In genomic region chr2:58484284-58484965, GRCm38 (mm10) we compare ENCODE assay signal across 10 mouse cellular contexts. TPM values are rescaled to one million over a fixed set of nuclear protein-coding genes. Genes with fewer than 3 reads are reported as not detected.
DNase-seq lines count a peak whose midpoint lies in the region; ATAC-seq and TF ChIP-seq lines count a peak whose summit lies in the region.
"Had no signal": no experiment of that assay in that cellular context is flagged by ENCODE, and none has a peak within 500 bp of the region (broad histone marks: within the 10 kb centered on the region; RNA-seq: fewer than 3 reads in every experiment).

No protein-coding gene starts in this region.

- H3K27ac ChIP-seq in lung, embryonic 14.5 days (ENCODE audit: low read depth), result no peak overlapping the region
- peak overlapping the region; percentile 60; the same call in 1 of the 2 replicates for H3K27ac ChIP-seq in intestine, postnatal 0 days (ENCODE audit: low read depth, low read length)
- H3K27ac ChIP-seq: liver, embryonic 13.5 days; midbrain, embryonic 12.5 days had no signal

- H3K4me3 ChIP-seq in lung, embryonic 14.5 days (ENCODE audit: low read depth, low read length), result no peak overlapping the region
- H3K4me3 ChIP-seq in intestine, postnatal 0 days (ENCODE audit: low read depth, low read length), result no peak overlapping the region
- H3K4me3 ChIP-seq: liver, embryonic 13.5 days; midbrain, embryonic 12.5 days had no signal

- no peak for DNase-seq in frontal cortex, postnatal 25 days (ENCODE audit: low spot score in 2 of 2)
- no peak for DNase-seq in lung, embryonic 14.5 days
- DNase-seq in lung, postnatal 36 days, result no peak
- peak; percentile 52 for DNase-seq in brain, embryonic 14.5 days (ENCODE audit: low read depth)
- DNase-seq in spleen, postnatal 36 days (ENCODE audit: low spot score in 2 of 2), result no peak
- DNase-seq in cerebellum, adult 9-10 months, result no peak
- DNase-seq: liver, embryonic 13.5 days had no signal

- no peak overlapping the region for H3K4me2 ChIP-seq in lung, embryonic 14.5 days
- H3K4me2 ChIP-seq in intestine, postnatal 0 days (replicated peaks; ENCODE audit: low read depth), result peak overlapping the region; percentile 49
- H3K4me2 ChIP-seq: liver, embryonic 13.5 days; midbrain, embryonic 12.5 days had no signal

- H3K36me3 ChIP-seq in lung, embryonic 14.5 days (ENCODE audit: insufficient read depth), result no peaks in the 10 kb centered on the region
- peaks cover 6% of the 10 kb centered on the region; the same call in 1 of the 2 replicates for H3K36me3 ChIP-seq in intestine, postnatal 0 days (ENCODE audit: control insufficient read depth, insufficient read depth)
- H3K36me3 ChIP-seq: liver, embryonic 13.5 days; midbrain, embryonic 12.5 days had no signal

- TF ChIP-seq CTCF in lung, embryonic 14.5 days (IDR thresholded peaks at IDR 0.05; ENCODE audit: low read depth), result no peak
- TF ChIP-seq CTCF in brain, embryonic 14.5 days (IDR thresholded peaks at IDR 0.05; ENCODE audit: borderline replicate concordance, extremely low read depth, insufficient read depth, insufficient read length), result no peak
- TF ChIP-seq CTCF in intestine, postnatal 0 days (IDR thresholded peaks at IDR 0.05; ENCODE audit: low read depth), result no peak

- H3K4me1 ChIP-seq in lung, embryonic 14.5 days (ENCODE audit: insufficient read depth), result peaks cover 14% of the 10 kb centered on the region
- H3K4me1 ChIP-seq in intestine, postnatal 0 days (replicated peaks; ENCODE audit: control insufficient read depth, insufficient read depth, low read length), result 0 out of 2 replicates have a peak, but pooled peaks cover 3% of the 10 kb centered on the region

- H3K9ac ChIP-seq in lung, embryonic 14.5 days, result no peak overlapping the region
- H3K9ac ChIP-seq in intestine, postnatal 0 days (ENCODE audit: low read depth, low read length), result peak overlapping the region; percentile 7; the same call in 1 of the 2 replicates
- H3K9ac ChIP-seq: liver, embryonic 13.5 days; midbrain, embryonic 12.5 days had no signal

- ATAC-seq in frontal cortex, adult (ENCODE audit: low TSS enrichment), result peak; percentile 72
- ATAC-seq in lung, embryonic 14.5 days (ENCODE audit: insufficient read depth), result peak; percentile 44
- peak; percentile 75 for ATAC-seq in intestine, postnatal 0 days

- no peak for TF ChIP-seq POLR2A in brain, embryonic 14.5 days (IDR thresholded peaks at IDR 0.05; ENCODE audit: borderline replicate concordance, extremely low read depth, insufficient read depth, insufficient read length, poor library complexity, severe bottlenecking)

- no peaks in the 10 kb centered on the region for H3K27me3 ChIP-seq in lung, embryonic 14.5 days (ENCODE audit: insufficient read depth, low read length)
- no peaks in the 10 kb centered on the region for H3K27me3 ChIP-seq in intestine, postnatal 0 days (replicated peaks; ENCODE audit: control insufficient read depth, insufficient read depth, low read length)
- H3K27me3 ChIP-seq: liver, embryonic 13.5 days; midbrain, embryonic 12.5 days had no signal

- H3K9me3 ChIP-seq in lung, embryonic 14.5 days (ENCODE audit: low read depth, low read length), result no peaks in the 10 kb centered on the region
- no peaks in the 10 kb centered on the region for H3K9me3 ChIP-seq in intestine, postnatal 0 days (ENCODE audit: control insufficient read depth)
- H3K9me3 ChIP-seq: liver, embryonic 13.5 days; midbrain, embryonic 12.5 days had no signal

- WGBS in lung, embryonic 14.5 days, result 45% methylated on average over 7 of the region's 7 CpGs
- WGBS in intestine, postnatal 0 days, result 33% methylated on average over 7 of the region's 7 CpGs

RNA-seq across cellular contexts. Expression of gene Gm17409, which starts 14.5 kb away (rescaled TPM):
- 0.27 TPM in 1 of 2 replicates, not detected in the other for polyA plus RNA-seq in lung, embryonic 14.5 days (2014; fragmentation: Nextera tagmentation; extraction: Ambion mirVana)
- not detected in 2 replicates for polyA plus RNA-seq in brain, embryonic 14.5 days (2012; rRNA removed)
- polyA plus RNA-seq in intestine, postnatal 0 days (2015; fragmentation: Nextera tagmentation; extraction: Ambion mirVana), result not detected in 2 replicates
- polyA plus RNA-seq: liver, embryonic 13.5 days; midbrain, embryonic 12.5 days had no signal
